Mouse (Mus musculus) megakaryocyte-erythroid progenitor cell, adult 5-6 weeks (primary cell): ENCODE data around the gene Depdc7. TPM values are rescaled to one million over a fixed set of nuclear protein-coding genes. Genes with fewer than 3 reads are reported as not detected.

Experiments used
- ATAC-seq: replicated peaks from 2 replicates; pipeline ENCODE4 v1.8.0; 2016; ENCODE audit warnings: mild to moderate bottlenecking, inconsistent platforms; ENCODE audit not compliant: severe bottlenecking, poor library complexity, low FRiP score, low TSS enrichment
- total RNA-seq, 2 experiments: library from RNA; stranded (forward) in 1 of 2; stranded (reverse) in 1 of 2; fragments of 200-1000, 215-1000 nt in 1 of 2; fragments of >200 nt in 1 of 2; fragmentation: Nextera tagmentation in 1 of 2; gene quantifications; 2 replicates each; pipeline ENCODE4 v1.2.3; 2014 to 2017

Gene Depdc7
- total RNA-seq (2014; fragmentation: Nextera tagmentation) (not detected in 2 replicates), total RNA-seq (2017) (0.84 TPM in 1 of 2 replicates, not detected in the other)

DNA sequence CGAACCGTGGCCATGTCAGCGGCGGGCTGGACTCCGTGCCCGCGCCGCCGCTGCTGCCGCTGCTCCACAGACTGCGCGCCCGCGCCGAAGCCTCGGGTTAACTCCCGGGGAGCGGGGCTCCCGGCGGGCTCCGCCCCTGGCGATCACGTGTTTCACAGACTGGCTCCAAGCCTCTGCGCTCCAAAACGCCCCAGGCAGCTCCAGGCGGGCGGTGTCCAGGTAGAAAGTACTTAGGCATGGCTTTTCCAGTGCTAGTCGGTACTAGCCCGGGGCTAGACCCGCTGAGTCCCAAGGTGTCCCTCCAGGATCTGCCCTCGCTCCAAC lies at the start of gene Depdc7:
Gene Depdc7, minus strand, starts transcription at position 138 of the 324 bp plus-strand sequence.
- ATAC-seq, result peak; percentile 91

DNA sequence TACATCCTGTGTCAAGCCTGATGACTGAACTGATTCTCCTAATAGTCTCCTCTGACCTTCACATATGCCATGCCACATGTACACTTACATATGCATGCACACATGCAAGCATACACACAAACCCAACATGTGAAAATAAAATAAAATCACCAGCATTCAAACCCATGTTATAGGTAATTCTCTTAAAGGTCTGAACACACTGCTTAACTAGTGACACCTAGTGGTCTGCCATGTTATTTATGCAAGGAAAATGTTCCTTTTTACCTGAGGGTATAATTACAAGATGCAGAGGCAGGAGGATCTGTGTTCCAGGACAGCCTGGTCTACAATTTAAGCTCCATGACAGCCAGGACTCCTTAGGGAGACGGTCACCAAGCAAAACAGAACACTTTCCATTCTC lies 32.1 kb upstream of the Depdc7 start:
- ATAC-seq, result peak; percentile 63; the same call in 1 of the 2 replicates

DNA sequence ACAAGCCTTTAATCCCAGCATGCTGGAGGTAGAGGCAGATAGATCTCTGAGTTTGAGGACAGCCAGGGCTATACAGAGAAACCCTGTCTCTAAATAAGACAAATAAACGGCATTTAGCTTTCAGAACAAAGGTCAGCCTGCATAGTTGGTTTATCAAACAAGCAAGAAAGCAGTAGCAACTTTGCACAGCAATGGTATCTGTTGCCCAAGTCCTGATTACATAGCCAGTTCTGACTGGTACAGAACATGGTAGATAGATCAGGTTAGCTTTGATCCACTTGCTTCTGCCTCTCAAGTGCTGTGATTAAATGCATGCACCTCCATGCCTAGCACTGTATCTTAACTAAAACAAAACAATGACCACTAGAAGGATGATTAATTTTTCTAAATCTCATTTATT lies 26.0 kb upstream of the Depdc7 start:
- ATAC-seq, result no peak

DNA sequence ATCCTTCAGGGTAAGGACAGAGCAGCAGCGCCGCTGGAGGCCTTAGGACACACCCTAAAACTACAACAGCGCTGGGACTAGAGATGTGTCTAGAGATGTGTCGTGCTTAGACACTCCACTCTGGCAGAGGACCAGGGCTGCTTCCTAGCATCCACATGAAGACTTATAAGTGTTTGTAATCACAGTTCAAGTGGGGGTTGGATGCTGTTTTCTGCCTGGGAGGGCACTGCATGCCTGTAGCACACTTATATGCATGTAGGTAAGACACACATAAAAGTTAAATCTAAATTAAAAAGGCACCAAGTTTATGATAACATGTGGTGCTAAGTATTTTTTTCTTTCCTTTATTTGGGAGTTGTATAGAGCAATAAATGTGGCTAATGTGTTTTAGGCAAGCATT lies 21.3 kb upstream of the Depdc7 start:
- 0 out of 2 replicates have a peak, but pooled peaks have one; percentile 41 for ATAC-seq

DNA sequence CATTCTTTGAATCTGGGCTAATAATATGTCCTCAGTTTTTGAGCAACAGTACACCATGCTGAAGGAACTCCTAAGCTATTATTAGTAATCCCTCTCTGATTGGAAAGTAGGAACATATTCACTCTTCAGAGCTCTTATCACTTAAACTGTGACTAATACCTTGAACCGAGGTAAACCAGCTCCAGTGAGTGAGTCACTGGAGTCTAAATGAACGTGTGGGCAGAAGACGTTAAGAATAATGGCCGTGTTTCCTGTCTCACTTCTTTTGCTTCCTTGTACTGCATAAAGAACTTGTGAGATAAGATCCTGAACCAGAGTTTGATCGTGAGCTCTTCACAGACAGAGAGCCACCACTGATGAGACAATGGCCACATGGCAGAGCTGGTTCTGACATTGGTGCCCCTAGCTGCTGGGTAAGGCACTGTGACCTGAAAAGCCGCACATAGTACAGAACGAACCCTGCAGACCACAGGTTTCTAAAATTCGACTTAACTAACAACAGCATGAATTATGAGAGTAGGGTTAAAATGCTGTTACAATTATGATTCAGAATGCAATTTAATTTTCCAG lies 20.5 kb upstream of the Depdc7 start:
- ATAC-seq, result no peak

DNA sequence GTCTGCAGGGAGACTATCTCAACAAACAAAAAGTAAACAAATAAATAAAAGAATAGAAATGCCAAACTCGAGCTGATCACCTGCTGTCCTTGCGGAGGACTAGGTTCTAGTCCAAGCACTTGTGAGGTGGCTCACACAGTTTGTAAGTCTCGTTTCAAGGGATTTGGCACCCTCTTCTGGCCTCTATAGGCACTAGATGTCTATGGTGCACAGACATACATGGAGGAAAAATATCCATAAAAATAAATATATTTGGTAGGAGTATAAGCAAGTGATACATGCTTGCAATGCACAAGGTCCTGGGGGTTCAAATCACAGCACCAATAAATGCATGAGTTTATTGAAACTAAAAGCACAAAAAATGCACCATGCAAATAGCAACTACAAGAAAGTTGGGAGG lies 7.9 kb upstream of the Depdc7 start:
- peak; percentile 79 for ATAC-seq

DNA sequence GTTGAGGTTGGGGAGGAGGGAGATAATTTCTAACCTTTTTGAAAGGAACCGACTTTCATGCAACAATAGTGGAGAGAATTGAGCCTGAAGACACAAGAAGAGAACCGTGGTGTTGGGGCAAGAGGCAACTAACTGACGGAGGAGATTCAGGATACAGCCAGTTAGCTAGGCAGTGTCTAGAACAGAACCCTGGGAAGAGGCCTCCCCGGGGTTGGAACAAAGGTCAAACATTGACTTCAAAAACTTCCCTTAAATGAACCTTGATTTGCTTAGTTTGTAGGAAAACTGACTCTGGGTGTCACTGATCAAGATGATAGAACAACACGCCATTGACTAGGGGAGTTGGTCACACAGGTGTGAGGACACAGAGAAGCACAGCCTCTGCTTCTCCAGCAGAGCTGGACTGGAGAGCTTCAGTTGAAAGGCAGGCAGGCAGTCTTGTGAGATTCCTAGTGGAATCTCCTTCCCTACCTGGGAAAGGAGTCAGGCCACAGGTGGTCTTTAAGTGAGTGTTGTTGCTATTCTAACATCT lies 6.0 kb upstream of the Depdc7 start:
- no peak for ATAC-seq

DNA sequence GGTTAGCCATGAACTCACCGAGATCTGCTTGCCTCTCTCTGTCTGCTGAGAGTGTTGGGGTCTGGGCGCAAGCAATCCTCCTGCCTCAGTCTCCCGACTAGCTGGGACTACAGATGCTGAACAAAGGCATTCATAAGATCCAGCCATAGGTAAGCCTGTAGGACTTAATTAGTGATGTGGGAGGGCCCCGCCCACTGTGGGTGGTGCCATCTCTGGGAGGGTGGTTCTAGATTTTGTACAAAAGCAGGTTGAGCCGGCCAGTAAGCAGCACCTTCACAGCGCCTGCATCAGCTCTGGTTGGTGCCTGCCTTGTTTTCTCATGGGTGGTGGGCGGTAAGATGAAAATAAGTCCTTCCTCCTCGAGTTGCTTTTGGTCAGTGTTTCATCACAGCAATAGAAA lies 3.6 kb upstream of the Depdc7 start:
- ATAC-seq, result peak; percentile 59; the same call in 1 of the 2 replicates

DNA sequence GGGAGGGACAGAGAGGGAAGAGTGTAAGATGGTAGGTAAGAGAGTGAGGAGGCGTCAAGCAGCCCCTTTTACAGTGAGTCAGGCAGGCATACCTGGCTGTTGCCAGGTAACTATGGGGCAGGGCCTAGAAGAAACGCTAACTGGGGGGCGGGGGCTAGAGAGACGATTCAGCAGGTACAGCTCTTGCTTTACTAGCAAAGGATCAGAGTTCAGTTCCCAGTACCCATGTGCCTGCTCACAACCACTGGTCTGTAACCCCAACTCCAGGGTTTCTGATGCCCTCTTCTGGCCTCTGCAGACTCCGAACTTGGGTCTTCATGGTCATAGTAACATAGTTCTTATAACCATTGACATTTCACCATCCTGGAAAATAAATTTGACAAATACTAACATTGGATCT lies 1.3 kb upstream of the Depdc7 start:
- no peak for ATAC-seq

DNA sequence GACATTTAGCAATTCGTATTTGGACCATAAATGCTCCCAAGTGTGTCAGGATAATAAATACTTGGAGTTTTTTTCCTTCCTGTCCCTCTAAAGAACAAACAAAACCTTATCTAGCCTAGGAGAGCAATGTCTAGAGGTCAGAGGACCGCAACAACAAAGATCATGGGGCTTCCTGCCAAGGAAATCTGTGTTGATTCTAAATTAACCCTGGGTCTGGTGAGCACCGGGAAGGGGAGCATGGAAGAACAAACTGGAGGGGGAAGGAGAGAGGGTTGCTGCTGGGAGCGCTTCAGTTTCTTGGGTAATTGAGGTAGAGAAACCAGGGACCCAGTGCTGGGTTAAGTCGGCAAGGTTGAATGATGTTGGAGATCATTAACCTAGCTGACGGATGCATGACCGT lies 482 bp upstream of the Depdc7 start:
- ATAC-seq, result no peak

DNA sequence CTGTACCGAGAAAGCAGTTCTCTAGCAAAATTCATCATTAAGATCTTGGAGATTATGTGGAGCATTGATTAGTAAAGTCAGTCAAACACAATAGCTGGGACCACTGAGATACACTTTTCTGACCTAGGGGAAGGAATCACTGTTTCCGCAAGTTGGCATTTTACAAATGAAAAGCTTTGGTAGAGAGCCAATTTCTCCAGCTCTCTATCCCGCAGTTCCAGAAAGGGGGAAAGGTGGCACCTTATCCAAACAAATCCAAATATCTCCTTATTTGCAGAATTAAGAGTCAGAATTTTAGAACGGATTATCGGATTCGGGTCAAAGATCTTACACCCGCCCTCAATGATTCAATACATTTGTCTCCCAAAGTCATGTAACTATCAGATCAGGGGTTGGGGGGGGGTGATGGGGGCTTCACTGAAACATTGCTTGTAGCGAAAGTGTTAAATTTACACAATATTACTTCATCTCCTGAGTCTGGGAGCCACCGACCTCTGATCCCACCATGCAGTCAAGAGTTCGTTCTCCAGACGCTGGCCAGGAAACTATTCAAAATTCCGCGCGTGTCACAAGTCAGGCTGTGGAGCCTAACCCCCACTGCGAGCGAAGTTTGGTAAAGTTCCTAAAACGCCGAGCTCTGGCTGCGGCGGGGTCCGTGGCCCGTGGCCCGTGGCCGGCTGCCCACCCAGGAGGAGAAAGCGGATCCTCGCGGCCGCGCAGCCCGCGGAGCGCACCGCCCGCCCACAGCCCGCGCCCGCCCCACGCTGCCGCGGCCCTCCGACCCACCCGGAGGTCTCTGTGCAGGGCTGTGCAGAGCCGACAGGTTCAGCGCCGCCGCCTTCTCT lies 560 bp downstream of the Depdc7 start:
- ATAC-seq, result no peak

DNA sequence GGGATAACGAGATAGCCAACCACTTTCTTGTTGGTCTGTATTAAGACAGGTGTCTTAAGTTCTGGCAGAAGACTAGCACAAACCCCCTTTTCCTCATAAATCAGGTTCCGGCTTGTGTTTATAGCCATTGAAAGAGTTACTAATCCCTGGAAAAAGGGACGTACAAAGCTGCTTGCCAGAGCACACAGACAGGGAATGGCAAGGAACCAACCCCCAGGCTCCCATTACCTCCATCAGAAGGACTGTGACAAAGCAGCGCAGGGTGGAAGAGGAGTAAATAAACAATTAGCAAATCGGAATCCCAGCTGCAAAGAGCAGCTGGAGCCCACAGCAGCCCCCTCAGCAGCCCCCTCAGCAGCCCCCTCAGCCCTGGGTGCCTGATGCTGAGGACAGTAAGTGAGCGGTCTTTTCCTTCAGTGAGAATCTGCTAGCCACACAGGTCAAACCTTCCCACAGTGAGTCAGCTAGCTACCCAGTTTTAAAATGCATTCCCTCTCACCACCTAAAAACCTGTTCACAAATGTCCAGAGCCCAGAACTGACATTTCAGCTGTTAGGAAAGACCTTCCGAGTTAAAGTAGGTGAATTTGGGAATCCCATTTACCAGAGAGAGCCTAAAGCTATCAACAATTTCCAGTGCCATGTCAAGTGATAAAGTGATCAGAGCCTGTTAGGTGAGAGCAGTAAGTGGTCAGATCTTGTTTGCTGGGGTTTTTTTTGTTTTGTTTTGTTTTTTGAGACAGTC lies 1.5 kb downstream of the Depdc7 start:
- ATAC-seq, result no peak

DNA sequence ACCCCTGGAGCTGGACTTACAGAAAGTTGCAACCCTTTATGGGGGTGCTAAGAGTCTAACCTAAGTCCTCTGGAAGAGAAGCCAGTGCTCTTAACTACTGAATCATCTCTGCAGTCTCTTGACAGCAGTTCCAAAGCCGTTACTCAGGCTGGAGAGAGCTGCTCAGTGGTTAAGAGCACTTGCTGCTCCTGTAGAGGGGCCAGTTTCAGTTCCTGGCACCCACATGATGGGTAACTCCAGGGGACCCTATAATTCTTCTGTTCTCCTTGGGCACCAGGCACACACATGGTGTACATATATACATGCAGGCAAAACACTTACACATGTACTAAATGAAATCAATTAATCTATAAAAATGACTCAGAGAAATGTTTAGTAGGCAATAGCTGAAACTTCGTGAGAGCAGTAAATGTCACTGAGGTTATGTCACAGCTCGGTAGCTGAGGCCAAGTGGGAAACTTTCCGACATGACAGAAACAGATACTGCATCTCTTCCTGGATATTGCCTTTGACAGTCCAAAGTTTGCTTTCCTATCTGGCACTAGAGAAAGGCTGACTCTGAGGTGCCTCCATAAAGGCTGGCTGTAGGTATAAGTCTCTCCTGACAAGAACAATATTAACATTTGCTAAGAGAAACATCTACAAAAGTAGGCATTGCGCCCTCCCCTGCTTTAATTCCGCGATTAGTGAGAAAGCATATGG lies 2.3 kb downstream of the Depdc7 start:
- no peak for ATAC-seq

DNA sequence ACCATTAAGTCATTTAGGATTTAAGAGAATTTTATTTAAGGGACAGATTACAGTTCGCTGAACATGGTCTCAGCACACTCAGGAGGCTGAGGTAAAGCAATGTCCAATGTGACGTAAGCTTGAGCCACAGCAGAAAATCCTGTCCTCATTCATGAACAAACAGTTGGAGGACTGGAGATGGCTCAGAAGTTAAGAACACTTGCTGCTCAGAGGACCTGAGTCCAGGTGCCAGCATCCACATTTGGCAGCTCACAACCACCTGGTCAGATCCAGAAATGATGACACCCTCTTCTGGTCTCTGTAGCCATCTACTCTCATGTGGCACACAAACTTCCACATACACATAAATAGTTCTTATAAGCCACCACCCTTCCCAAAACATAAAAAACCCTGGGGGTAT lies 3.0 kb downstream of the Depdc7 start:
- no peak for ATAC-seq

DNA sequence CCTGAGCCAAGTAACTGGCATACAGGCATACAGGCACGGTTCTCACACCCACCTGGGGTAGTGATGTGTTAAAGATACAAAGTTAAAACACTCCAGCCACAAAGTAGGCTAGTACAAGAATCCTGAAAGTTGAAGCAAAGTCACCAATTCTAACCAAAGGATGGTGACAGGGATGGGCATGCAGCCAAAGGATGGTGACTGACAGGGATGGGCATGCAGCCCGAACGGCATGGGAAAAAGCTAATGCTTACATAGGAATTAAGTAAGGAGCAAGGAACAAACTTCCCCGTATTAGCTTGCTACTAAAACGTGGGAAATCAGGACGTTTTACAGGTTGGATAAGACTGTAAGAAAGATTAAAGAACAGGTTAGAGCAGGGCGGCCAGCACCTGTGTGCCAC lies 6.4 kb downstream of the Depdc7 start:
- no peak for ATAC-seq

DNA sequence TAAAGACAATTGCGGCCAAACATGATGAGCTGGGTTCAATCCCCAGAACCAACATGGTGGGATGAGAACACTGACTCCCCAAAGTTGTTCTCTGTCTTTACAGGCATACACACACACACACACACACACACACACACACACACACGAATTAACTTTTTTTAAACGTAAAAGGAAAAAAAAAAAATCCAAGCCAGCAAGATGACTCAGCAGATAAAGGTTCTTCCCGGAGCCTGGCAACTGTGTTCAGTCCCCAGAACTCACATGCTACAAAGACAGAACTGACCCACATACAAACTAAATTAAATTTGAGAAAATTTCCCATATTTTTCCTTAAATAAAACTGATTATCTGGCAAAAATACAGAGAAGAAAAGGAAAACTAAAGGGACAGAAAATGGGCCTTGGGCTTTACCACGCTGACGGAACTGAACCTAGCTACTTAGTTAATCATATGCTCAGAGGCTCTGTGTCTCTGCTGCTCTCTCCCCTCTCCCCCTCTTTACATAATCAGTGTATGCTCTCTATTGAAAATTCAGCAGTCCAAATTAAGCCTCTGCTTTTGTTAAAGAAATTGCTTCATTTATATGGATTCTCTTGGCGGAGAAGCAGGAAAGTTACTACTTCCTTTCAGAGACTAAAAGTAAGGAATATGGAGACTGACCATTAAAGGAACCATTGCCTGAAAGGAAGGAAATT lies 10.0 kb downstream of the Depdc7 start:
- ATAC-seq, result no peak

DNA sequence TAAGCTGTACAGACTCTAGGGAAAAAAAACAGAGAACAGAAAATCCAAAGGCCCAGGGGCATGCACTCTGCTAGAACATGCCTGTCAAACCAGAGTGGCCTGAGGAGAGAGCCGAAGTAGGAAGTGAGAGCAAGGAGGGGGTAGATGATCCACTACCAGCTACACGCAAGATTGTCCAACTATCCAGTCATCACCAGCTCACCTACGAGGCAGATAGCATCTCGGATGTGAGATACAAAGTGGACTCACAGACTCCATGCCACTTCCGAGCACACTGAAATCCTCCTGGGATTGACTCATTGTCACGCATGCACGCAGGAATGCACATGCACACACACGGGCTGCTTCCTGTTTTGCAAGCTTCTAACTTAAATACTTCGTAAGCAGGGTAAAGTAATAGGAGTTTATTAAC lies 10.6 kb downstream of the Depdc7 start:
- ATAC-seq, result no peak

DNA sequence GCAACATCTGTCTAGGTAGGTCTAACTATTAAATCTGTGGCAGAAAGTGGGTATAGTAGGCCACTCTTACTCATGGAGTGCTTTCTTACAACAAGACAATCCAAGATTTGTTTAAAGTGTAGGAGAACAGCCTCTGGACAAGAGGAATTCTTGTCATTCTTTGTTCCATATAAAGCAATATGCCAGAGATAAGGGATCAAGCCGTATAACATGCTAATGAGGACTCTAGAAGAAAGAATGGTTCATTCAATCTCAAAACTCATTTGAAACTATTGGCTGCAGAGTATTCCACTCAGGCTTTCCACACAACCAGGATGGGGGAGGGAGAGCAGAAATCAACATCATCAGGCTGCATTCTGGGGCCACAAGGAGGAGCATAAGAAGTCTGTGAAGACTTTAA lies 15.3 kb downstream of the Depdc7 start:
- no peak for ATAC-seq

DNA sequence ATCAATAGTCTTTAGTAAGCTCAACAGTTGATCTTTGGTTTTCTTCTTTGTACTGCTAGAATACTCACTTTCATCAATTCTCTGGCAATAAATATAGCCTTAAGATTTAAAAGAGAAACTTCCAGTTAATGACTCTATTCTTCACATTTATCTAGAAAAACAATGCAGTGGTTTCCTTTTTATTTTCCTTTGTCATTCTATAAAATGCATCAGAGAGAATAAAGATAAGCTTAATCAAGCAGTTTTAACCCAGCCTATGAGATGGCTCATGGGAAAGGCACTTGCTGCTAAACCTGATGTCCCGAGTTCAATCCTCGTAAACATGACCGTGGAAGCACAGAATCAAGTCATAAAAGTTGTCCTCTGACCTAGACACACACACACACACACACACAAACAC lies 20.7 kb downstream of the Depdc7 start:
- ATAC-seq, result no peak
